9 mouse cellular contexts compared by ENCODE assay signal in the genomic region with DNA sequence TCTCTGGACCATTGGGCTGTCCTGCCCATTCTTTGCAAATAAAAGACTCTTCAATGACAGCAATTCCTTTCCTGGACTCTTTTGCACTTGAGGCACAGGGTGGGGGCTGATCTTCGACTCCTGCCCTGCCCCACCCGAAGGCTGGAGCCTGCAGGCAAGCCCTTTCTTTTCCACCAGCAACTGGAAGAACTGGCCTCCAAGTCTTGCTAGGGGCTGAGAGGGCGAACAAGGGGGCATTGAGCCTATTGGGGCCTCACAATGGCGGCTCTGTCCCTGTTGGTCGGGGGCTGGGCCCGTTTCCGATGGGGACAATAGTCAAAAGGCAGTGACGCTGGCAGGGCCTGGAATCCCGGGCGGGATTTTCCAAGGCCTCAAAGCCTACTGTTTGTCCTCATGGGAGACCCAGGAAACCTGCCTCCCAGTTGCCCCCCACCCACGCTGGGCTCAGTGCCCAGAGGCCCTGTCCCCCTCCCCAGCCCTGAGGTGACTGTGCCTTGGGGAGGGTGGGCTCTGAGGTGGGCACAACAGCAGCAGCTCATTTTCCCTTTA. TPM values are rescaled to one million over a fixed set of nuclear protein-coding genes. Genes with fewer than 3 reads are reported as not detected.
DNase-seq lines count a peak whose midpoint lies in the region; ATAC-seq and TF ChIP-seq lines count a peak whose summit lies in the region.
"Had no signal": no experiment of that assay in that cellular context is flagged by ENCODE, and none has a peak within 500 bp of the region (broad histone marks: within the 10 kb centered on the region; RNA-seq: fewer than 3 reads in every experiment).

No protein-coding gene starts in this region.

- WGBS in embryonic facial prominence, embryonic 10.5 days, result 27% methylated on average over 11 of the region's 11 CpGs
- WGBS in intestine, embryonic 14.5 days, result 61% methylated on average over 11 of the region's 11 CpGs
- WGBS in midbrain, postnatal 0 days, result 29% methylated on average over 11 of the region's 11 CpGs
- WGBS in lung, postnatal 0 days, result 50% methylated on average over 11 of the region's 11 CpGs

- peaks cover 32% of the 10 kb centered on the region for H3K4me1 ChIP-seq in embryonic facial prominence, embryonic 10.5 days
- H3K4me1 ChIP-seq in intestine, embryonic 14.5 days (replicated peaks; ENCODE audit: control insufficient read depth, insufficient read depth, low read length), result peaks cover 12% of the 10 kb centered on the region
- no peaks in the 10 kb centered on the region for H3K4me1 ChIP-seq in midbrain, postnatal 0 days (ENCODE audit: insufficient read depth, low read length)
- no peaks in the 10 kb centered on the region for H3K4me1 ChIP-seq in lung, postnatal 0 days (ENCODE audit: insufficient read depth, low read depth, low read length)

- no peaks in the 10 kb centered on the region for H3K9me3 ChIP-seq in embryonic facial prominence, embryonic 10.5 days
- H3K9me3 ChIP-seq in intestine, embryonic 14.5 days (ENCODE audit: control insufficient read depth, low read length), result no peaks in the 10 kb centered on the region
- H3K9me3 ChIP-seq in midbrain, postnatal 0 days (ENCODE audit: low read length), result no peaks in the 10 kb centered on the region
- H3K9me3 ChIP-seq in lung, postnatal 0 days (ENCODE audit: low read length), result no peaks in the 10 kb centered on the region

- ATAC-seq in intestine, embryonic 14.5 days (replicated peaks; ENCODE audit: low FRiP score, low TSS enrichment, low read depth), result peak; percentile 33; the same call in 1 of the 2 replicates
- ATAC-seq in midbrain, postnatal 0 days (ENCODE audit: low FRiP score), result peak; percentile 75
- ATAC-seq in lung, postnatal 0 days, result no peak

- H3K9ac ChIP-seq in intestine, embryonic 14.5 days (ENCODE audit: low read length), result no peak overlapping the region
- H3K9ac ChIP-seq in midbrain, postnatal 0 days (replicated peaks; ENCODE audit: low read length, poor library complexity, severe bottlenecking), result no peak overlapping the region
- no peak overlapping the region for H3K9ac ChIP-seq in lung, postnatal 0 days (replicated peaks; ENCODE audit: low read depth)

- TF ChIP-seq EP300 in lung, postnatal 0 days (IDR thresholded peaks at IDR 0.05), result no peak

- peaks cover 24% of the 10 kb centered on the region for H3K36me3 ChIP-seq in embryonic facial prominence, embryonic 10.5 days (replicated peaks)
- H3K36me3 ChIP-seq in intestine, embryonic 14.5 days (ENCODE audit: control insufficient read depth, insufficient read depth, low read length), result peaks cover 14% of the 10 kb centered on the region
- peaks cover 15% of the 10 kb centered on the region for H3K36me3 ChIP-seq in midbrain, postnatal 0 days (ENCODE audit: insufficient read depth, low read length)
- H3K36me3 ChIP-seq in lung, postnatal 0 days (ENCODE audit: insufficient read depth, low read length), result peaks cover 10% of the 10 kb centered on the region; the same call in 1 of the 2 replicates

- no peak for TF ChIP-seq CTCF in midbrain, postnatal 0 days (IDR thresholded peaks at IDR 0.05)
- no peak for TF ChIP-seq CTCF in lung, postnatal 0 days (IDR thresholded peaks at IDR 0.05)

- intact Hi-C loops in left cerebral cortex, postnatal 14 days (cut with DNase I), result no loop called here
- intact Hi-C loops in left cerebral cortex, postnatal 36 days (cut with DNase I), result no loop called here
- intact Hi-C loops in gastrocnemius, postnatal 14 days (cut with DNase I; ENCODE audit: low total_unique reads), result no loop called here

- peak; percentile 44 to 62 for DNase-seq in left cerebral cortex, postnatal 14 days (ENCODE audit: low spot score in 2 of 2)
- no peak for DNase-seq in left cerebral cortex, postnatal 36 days (ENCODE audit: low spot score in 2 of 2)
- DNase-seq in embryonic facial prominence, embryonic 10.5 days (ENCODE audit: low spot score), result peak; percentile 54
- DNase-seq in intestine, embryonic 14.5 days (ENCODE audit: low spot score), result no peak
- DNase-seq in midbrain, postnatal 0 days (ENCODE audit: low spot score), result peak; percentile 75
- DNase-seq in gastrocnemius, postnatal 14 days, result no peak
- DNase-seq in lung, postnatal 0 days (ENCODE audit: low spot score), result no peak
- DNase-seq in spleen, adult 18-20 months, result no peak

- no peaks in the 10 kb centered on the region for H3K27me3 ChIP-seq in embryonic facial prominence, embryonic 10.5 days (replicated peaks; ENCODE audit: low read depth, poor library complexity, severe bottlenecking)
- H3K27me3 ChIP-seq in intestine, embryonic 14.5 days (replicated peaks; ENCODE audit: control insufficient read depth, insufficient read depth, low read length), result no peaks in the 10 kb centered on the region
- no peaks in the 10 kb centered on the region for H3K27me3 ChIP-seq in midbrain, postnatal 0 days (ENCODE audit: insufficient read depth, low read length)
- H3K27me3 ChIP-seq in lung, postnatal 0 days (replicated peaks; ENCODE audit: insufficient read depth, low read length), result no peaks in the 10 kb centered on the region

- H3K4me2 ChIP-seq in intestine, embryonic 14.5 days (ENCODE audit: low read length), result no peak overlapping the region
- no peak overlapping the region for H3K4me2 ChIP-seq in midbrain, postnatal 0 days (ENCODE audit: low read depth, low read length, poor library complexity, severe bottlenecking)
- no peak overlapping the region for H3K4me2 ChIP-seq in lung, postnatal 0 days (replicated peaks; ENCODE audit: low read depth, low read length)

- H3K27ac ChIP-seq in embryonic facial prominence, embryonic 10.5 days (replicated peaks), result peak overlapping the region; percentile 68
- H3K27ac ChIP-seq in intestine, embryonic 14.5 days (ENCODE audit: low read depth), result peak overlapping the region; percentile 55; the same call in 1 of the 2 replicates
- 0 out of 2 replicates have a peak overlapping the region, but pooled peaks have one; percentile 32 for H3K27ac ChIP-seq in midbrain, postnatal 0 days (ENCODE audit: low read depth, low read length)
- no peak overlapping the region for H3K27ac ChIP-seq in lung, postnatal 0 days (ENCODE audit: low read length)

- 0 out of 2 replicates have a peak overlapping the region, but pooled peaks have one; percentile 0 for H3K4me3 ChIP-seq in embryonic facial prominence, embryonic 10.5 days
- H3K4me3 ChIP-seq in intestine, embryonic 14.5 days (ENCODE audit: low read depth, low read length), result no peak overlapping the region
- H3K4me3 ChIP-seq in midbrain, postnatal 0 days (ENCODE audit: low read depth, low read length), result no peak overlapping the region
- H3K4me3 ChIP-seq in lung, postnatal 0 days (ENCODE audit: low read depth, low read length), result no peak overlapping the region

RNA-seq across cellular contexts. Expression of a gene that starts 6.6 kb away (rescaled TPM):
- 10 to 100 TPM; 38.5 to 43.2 TPM for total RNA-seq in left cerebral cortex, postnatal 14 days (2021)
- total RNA-seq in left cerebral cortex, postnatal 36 days (2021), result 10 to 100 TPM; 43.5 to 45.5 TPM
- 86.5 and 91.5 TPM in 2 replicates for polyA plus RNA-seq in embryonic facial prominence, embryonic 10.5 days (2016; fragmentation: Nextera tagmentation; extraction: Ambion mirVana)
- 65.4 and 67.1 TPM in 2 replicates for polyA plus RNA-seq in intestine, embryonic 14.5 days (2014; fragmentation: Nextera tagmentation; extraction: Ambion mirVana)
- 33.5 and 61.1 TPM in 2 replicates for total RNA-seq in midbrain, postnatal 0 days (2014; rRNA removed)
- 74.2 and 75.6 TPM in 2 replicates for polyA plus RNA-seq in midbrain, postnatal 0 days (2015; fragmentation: Nextera tagmentation; extraction: Ambion mirVana)
- 10 to 100 TPM; 27.7 to 35.0 TPM for total RNA-seq in gastrocnemius, postnatal 14 days (2021)
- 73.1 and 74.2 TPM in 2 replicates for polyA plus RNA-seq in lung, postnatal 0 days (2015; fragmentation: Nextera tagmentation; extraction: Ambion mirVana)

RNA-seq across cellular contexts. Expression of a gene that starts 15.6 kb away (rescaled TPM):
- total RNA-seq in left cerebral cortex, postnatal 14 days (2021), result under 1 TPM; 0.24 to 0.49 TPM
- total RNA-seq in left cerebral cortex, postnatal 36 days (2021), result under 1 TPM; 0.27 to 0.37 TPM
- polyA plus RNA-seq in embryonic facial prominence, embryonic 10.5 days (2016; fragmentation: Nextera tagmentation; extraction: Ambion mirVana), result 0.59 and 0.71 TPM in 2 replicates
- polyA plus RNA-seq in intestine, embryonic 14.5 days (2014; fragmentation: Nextera tagmentation; extraction: Ambion mirVana), result 5.9 and 6.6 TPM in 2 replicates
- total RNA-seq in midbrain, postnatal 0 days (2014; rRNA removed), result not detected in 2 replicates
- 0.22 and 0.33 TPM in 2 replicates for polyA plus RNA-seq in midbrain, postnatal 0 days (2015; fragmentation: Nextera tagmentation; extraction: Ambion mirVana)
- under 1 TPM; 0.22 to 0.29 TPM for total RNA-seq in gastrocnemius, postnatal 14 days (2021)
- 74.9 and 82.4 TPM in 2 replicates for polyA plus RNA-seq in lung, postnatal 0 days (2015; fragmentation: Nextera tagmentation; extraction: Ambion mirVana)
- total RNA-seq: hematopoietic stem cell, adult 5-6 weeks had no signal

RNA-seq across cellular contexts. Expression of a gene that starts 23.4 kb away (rescaled TPM):
- total RNA-seq in left cerebral cortex, postnatal 14 days (2021), result 10 to 100 TPM; 65.6 to 78.4 TPM
- total RNA-seq in left cerebral cortex, postnatal 36 days (2021), result 100 to 1,000 TPM in 1 of 2 experiments, 10 to 100 TPM in 1; 60.5 to 156 TPM
- polyA plus RNA-seq in embryonic facial prominence, embryonic 10.5 days (2016; fragmentation: Nextera tagmentation; extraction: Ambion mirVana), result 4.7 and 5.3 TPM in 2 replicates
- 6.4 and 6.9 TPM in 2 replicates for polyA plus RNA-seq in intestine, embryonic 14.5 days (2014; fragmentation: Nextera tagmentation; extraction: Ambion mirVana)
- 6.9 and 7.7 TPM in 2 replicates for total RNA-seq in midbrain, postnatal 0 days (2014; rRNA removed)
- polyA plus RNA-seq in midbrain, postnatal 0 days (2015; fragmentation: Nextera tagmentation; extraction: Ambion mirVana), result 6.9 and 7.0 TPM in 2 replicates
- 10 to 100 TPM; 30.5 to 49.0 TPM for total RNA-seq in gastrocnemius, postnatal 14 days (2021)
- 7.8 and 11.8 TPM in 2 replicates for polyA plus RNA-seq in lung, postnatal 0 days (2015; fragmentation: Nextera tagmentation; extraction: Ambion mirVana)

RNA-seq across cellular contexts. Expression of a gene that starts 53.4 kb away (rescaled TPM):
- total RNA-seq in left cerebral cortex, postnatal 14 days (2021), result 10 to 100 TPM; 58.2 to 67.1 TPM
- 10 to 100 TPM; 76.3 to 89.5 TPM for total RNA-seq in left cerebral cortex, postnatal 36 days (2021)
- polyA plus RNA-seq in embryonic facial prominence, embryonic 10.5 days (2016; fragmentation: Nextera tagmentation; extraction: Ambion mirVana), result 5.3 and 6.7 TPM in 2 replicates
- polyA plus RNA-seq in intestine, embryonic 14.5 days (2014; fragmentation: Nextera tagmentation; extraction: Ambion mirVana), result 3.5 and 4.2 TPM in 2 replicates
- total RNA-seq in midbrain, postnatal 0 days (2014; rRNA removed), result 6.3 and 7.7 TPM in 2 replicates
- 1.8 and 1.9 TPM in 2 replicates for polyA plus RNA-seq in midbrain, postnatal 0 days (2015; fragmentation: Nextera tagmentation; extraction: Ambion mirVana)
- total RNA-seq in gastrocnemius, postnatal 14 days (2021), result 1 to 10 TPM; 8.3 to 9.4 TPM
- polyA plus RNA-seq in lung, postnatal 0 days (2015; fragmentation: Nextera tagmentation; extraction: Ambion mirVana), result 8.2 and 8.6 TPM in 2 replicates

Comparison
In these comparisons a context has a peak if more than half of its experiments do, and no peak if none do; other contexts are left out.
1. DNase-seq: peak in left cerebral cortex, postnatal 14 days (2 of 2), embryonic facial prominence, embryonic 10.5 days (single experiment) and midbrain, postnatal 0 days (single experiment); none in left cerebral cortex, postnatal 36 days (0 of 2), intestine, embryonic 14.5 days (single experiment), gastrocnemius, postnatal 14 days (single experiment), lung, postnatal 0 days (single experiment) and spleen, adult 18-20 months (0 of 2).